Mouse (Mus musculus): ENCODE measurements around the gene Asphd1. TPM values are rescaled to one million over a fixed set of nuclear protein-coding genes. Genes with fewer than 3 reads are reported as not detected.

The Asphd1 gene
- polyA plus RNA-seq (2016; fragmentation: Nextera tagmentation; extraction: Ambion mirVana), result 2.5 and 2.8 TPM in 2 replicates

DNA sequence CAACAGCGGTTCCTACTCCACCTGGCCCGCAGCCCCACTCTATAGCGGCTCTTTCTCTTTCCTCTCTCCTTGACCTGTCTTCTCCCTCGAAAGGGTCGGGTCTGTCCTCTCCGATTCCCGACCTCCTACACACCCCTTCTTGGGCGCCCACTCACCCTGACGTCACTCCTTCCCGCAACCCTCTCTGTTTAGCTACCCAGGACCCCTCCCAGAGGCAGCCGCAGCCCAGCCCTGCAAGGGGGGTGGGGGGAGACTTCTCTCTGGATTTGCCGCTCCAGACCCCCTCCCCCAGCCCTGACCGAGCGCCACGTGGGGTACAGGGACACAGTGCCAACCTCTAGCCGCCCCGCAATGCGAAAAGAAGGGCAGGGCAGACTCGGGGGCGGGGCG, at the start of gene Asphd1:
Asphd1 (minus strand) TSS at position 180 of the 390 bp plus-strand sequence.
- H3K4me3 ChIP-seq, result peak within 1 kb of the TSS; percentile 50
- H3K4me1 ChIP-seq, result peaks cover 25% of the 10 kb centered on the region
- H3K4me2 ChIP-seq (replicated peaks), result peak within 1 kb of the TSS; percentile 98
- ATAC-seq (ENCODE audit: low FRiP score, low read depth), result peak; percentile 73
- H3K27ac ChIP-seq, result peak within 1 kb of the TSS; percentile 74
- under 1% methylated on average over 21 of the region's 21 CpGs for WGBS
- peak within 1 kb of the TSS; percentile 67 for H3K9ac ChIP-seq
- no peaks in the 10 kb centered on the region for H3K9me3 ChIP-seq
- H3K27me3 ChIP-seq (replicated peaks), result peaks cover 17% of the 10 kb centered on the region
- peaks cover 14% of the 10 kb centered on the region for H3K36me3 ChIP-seq

DNA sequence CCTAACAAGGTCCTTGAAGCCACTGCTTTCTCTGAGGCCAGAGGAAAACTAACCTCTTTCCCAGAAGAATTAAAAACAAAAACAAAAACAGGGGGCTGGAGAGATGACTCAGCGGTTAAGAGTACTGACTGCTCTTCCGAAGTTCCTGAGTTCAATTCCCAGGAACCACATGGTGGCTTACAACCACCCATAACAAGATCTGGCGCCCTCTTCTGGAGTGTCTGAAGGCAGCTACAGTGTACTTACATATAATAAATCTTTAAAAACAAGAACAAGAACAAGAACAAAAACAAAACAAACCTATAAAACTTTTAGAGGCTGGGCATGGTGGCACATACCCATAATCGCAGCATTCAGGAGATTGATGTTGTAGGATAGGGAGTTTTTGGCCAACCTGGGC, 47.1 kb upstream of the Asphd1 start:
- Histone ChIP-seq H3K9ac (no peak overlapping the region), H3K4me1 (no peaks in the 10 kb centered on the region), H3K9me3 (no peaks in the 10 kb centered on the region), H3K27ac (no peak overlapping the region), H3K4me3 (no peak overlapping the region), H3K4me2 (replicated peaks) (no peak overlapping the region), H3K36me3 (no peaks in the 10 kb centered on the region), H3K27me3 (replicated peaks) (no peaks in the 10 kb centered on the region)
- ATAC-seq (ENCODE audit: low FRiP score, low read depth), result no peak
- 87% methylated on average over 4 of the region's 4 CpGs for WGBS

DNA sequence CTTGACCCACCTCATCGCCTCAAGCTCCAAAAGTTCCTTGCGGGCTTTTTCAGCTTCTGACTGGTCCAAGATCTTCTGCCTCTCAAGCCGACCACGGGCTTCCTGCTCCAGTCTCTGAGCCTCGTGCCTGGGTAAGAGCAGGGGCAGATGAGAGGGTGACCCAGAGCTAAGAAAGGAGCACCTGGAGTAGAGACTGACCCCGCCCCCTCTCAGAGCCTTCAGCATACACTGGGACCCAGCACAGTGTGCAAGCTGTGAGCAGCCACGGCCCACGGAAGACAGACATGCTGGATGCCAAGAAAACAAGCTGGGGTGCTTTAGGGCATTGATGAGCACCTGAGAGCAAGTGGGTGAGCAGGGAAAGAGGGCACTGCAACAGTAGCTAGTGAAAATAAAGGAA, 39.4 kb upstream of the Asphd1 start:
- WGBS, result 73% methylated on average over 8 of the region's 8 CpGs
- no peak overlapping the region for H3K27ac ChIP-seq
- no peaks in the 10 kb centered on the region for H3K4me1 ChIP-seq
- ATAC-seq (ENCODE audit: low FRiP score, low read depth), result no peak
- H3K9ac ChIP-seq, result no peak overlapping the region
- H3K4me3 ChIP-seq, result no peak overlapping the region
- no peak overlapping the region for H3K4me2 ChIP-seq (replicated peaks)
- H3K27me3 ChIP-seq (replicated peaks), result no peaks in the 10 kb centered on the region
- no peaks in the 10 kb centered on the region for H3K9me3 ChIP-seq
- no peaks in the 10 kb centered on the region for H3K36me3 ChIP-seq

DNA sequence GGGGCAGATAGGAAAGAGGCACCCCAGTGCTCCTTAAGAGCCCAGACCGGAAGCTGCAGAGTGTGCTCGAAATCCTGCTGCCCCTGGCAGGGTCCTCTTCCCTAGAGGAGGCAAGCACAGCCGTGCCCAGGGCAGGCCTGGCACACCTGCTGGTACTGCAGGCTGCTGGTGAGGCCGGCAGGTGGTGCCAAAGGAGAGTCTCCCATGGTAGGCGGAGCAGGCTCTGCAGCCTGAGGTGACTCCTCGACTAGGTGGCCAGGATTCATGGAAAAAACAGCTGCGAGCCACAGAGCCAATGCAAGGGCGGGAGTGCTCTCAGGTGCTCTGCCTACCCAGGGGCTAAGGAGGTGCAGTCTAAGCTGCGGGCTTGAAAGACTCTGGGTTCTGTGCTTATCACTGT, 36.9 kb upstream of the Asphd1 start:
- Histone ChIP-seq H3K27ac (no peak overlapping the region), H3K9me3 (no peaks in the 10 kb centered on the region), H3K36me3 (peaks cover 4% of the 10 kb centered on the region; the same call in 1 of the 2 replicates), H3K4me1 (no peaks in the 10 kb centered on the region), H3K27me3 (replicated peaks) (no peaks in the 10 kb centered on the region), H3K4me3 (no peak overlapping the region), H3K4me2 (replicated peaks) (no peak overlapping the region), H3K9ac (no peak overlapping the region)
- WGBS, result 56% methylated on average over 9 of the region's 9 CpGs
- no peak for ATAC-seq (ENCODE audit: low FRiP score, low read depth)

DNA sequence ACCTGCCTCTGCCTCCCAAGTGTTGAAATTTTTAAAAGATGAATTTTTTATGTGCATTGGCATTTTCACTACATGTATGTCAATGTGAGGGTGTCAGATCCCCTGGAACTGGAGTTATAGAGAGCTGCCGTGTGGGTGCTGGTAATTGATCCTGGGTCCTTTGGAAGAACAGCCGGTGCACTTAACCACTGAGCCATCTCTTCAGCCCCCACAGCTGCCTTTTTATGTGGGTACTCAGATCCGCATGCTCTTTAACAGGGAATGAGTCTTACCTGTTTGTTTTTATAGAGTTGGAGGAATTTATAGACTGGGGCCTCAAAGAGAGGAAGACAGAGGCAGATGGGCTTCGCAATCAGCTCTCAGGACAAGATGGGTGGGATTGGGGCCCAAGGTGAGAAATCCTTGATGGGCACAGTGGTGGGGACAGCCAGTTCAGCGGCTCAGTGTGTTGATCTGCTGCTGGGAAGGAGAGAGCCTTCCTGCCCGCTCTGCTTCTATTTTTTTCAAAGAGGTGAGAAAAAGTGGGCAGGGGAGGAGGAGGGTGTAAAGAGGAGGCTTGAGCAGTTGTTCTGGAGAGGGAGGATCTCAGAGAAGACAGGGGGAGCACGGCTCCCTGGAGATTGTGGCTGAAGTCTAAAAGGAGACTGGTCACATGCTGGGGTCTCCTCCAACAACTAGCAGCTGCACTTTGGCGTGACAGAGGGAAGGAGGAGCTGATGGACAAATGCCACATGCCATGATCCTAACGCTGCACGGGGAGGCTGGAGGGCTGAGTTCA, 35.5 kb upstream of the Asphd1 start:
- Histone ChIP-seq H3K4me3 (no peak overlapping the region), H3K9me3 (no peaks in the 10 kb centered on the region), H3K36me3 (peaks cover 14% of the 10 kb centered on the region), H3K4me2 (replicated peaks) (no peak overlapping the region), H3K4me1 (no peaks in the 10 kb centered on the region), H3K9ac (no peak overlapping the region), H3K27ac (no peak overlapping the region), H3K27me3 (replicated peaks) (no peaks in the 10 kb centered on the region)
- no peak for ATAC-seq (ENCODE audit: low FRiP score, low read depth)
- 53% methylated on average over 10 of the region's 10 CpGs for WGBS

DNA sequence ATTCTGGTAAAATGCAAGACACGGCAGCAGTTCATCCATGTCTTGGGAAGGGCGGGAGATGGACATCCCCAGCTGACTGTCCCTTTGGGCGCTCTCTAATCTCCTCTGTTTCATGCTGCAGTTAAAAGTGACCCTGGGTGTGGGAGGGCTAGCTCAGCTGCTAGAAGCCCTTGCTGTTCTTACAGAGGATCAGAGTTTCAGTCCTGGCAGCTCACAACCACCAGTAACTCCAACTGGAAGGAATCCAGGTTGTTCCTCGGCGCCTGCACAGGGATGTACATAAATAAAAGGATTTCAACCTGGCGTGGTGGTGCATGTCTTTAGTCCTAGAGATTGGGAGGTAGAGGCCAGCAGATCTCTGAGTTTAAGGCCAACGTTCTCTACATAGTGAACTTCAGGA, 33.7 kb upstream of the Asphd1 start:
- WGBS, result 84% methylated on average over 7 of the region's 7 CpGs

DNA sequence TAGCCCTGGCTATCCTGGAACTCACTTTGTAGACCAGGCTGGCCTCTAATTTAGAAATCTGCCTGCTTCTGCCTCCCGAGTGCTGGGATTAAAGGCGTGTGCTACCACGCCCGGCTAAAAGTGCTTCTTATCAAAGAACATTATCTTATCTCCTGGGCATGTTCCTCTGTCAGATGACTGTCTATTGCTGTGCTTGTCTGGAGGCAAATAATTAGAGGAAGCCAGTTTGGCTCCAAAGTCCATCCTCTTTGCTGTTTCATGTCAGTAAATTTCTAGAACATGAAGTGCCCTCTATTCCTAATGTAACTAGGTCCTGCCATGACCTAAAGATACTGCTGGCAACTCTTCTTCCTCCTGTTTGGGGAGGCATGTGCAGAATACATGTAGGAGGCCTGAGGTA, 32.7 kb upstream of the Asphd1 start:
- no peaks in the 10 kb centered on the region for H3K27me3 ChIP-seq (replicated peaks)
- H3K4me3 ChIP-seq, result no peak overlapping the region
- no peak overlapping the region for H3K9ac ChIP-seq
- peaks cover 31% of the 10 kb centered on the region for H3K36me3 ChIP-seq
- ATAC-seq (ENCODE audit: low FRiP score, low read depth), result no peak
- H3K4me2 ChIP-seq (replicated peaks), result no peak overlapping the region
- WGBS, result 92% methylated on average over 4 of the region's 4 CpGs
- H3K4me1 ChIP-seq, result peaks cover 4% of the 10 kb centered on the region
- H3K27ac ChIP-seq, result no peak overlapping the region
- no peaks in the 10 kb centered on the region for H3K9me3 ChIP-seq

More for the DNA sequence above, 33.7 kb upstream of the Asphd1 start:
- Histone ChIP-seq H3K9me3 (no peaks in the 10 kb centered on the region), H3K27ac (no peak overlapping the region), H3K4me1 (no peaks in the 10 kb centered on the region), H3K36me3 (peaks cover 31% of the 10 kb centered on the region), H3K9ac (no peak overlapping the region), H3K4me3 (no peak overlapping the region), H3K4me2 (replicated peaks) (no peak overlapping the region), H3K27me3 (replicated peaks) (no peaks in the 10 kb centered on the region)
- ATAC-seq (ENCODE audit: low FRiP score, low read depth), result no peak

DNA sequence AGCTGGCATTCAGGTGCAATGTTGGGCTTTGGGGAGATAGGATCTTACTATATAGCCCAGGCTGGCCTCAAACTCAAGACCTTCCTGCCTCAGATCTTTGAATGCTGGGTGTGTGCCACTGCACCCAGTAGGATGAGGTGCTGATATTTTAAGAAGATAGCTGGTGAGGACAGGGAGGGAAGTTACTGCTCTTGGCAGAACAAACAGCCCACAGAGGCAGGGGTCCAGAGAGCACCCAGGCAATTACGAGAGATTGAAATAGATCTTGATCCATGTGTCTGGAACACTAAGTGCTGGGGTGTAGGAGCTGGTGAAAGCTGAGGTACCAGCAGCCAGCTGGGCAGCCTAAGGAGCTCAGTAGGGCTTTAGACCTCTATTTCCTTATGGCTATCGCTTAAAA, 32.2 kb upstream of the Asphd1 start:
- Histone ChIP-seq H3K27ac (no peak overlapping the region), H3K9me3 (no peaks in the 10 kb centered on the region), H3K4me1 (peaks cover 8% of the 10 kb centered on the region), H3K27me3 (replicated peaks) (no peaks in the 10 kb centered on the region), H3K4me3 (no peak overlapping the region), H3K4me2 (replicated peaks) (no peak overlapping the region), H3K9ac (no peak overlapping the region), H3K36me3 (peaks cover 31% of the 10 kb centered on the region)
- ATAC-seq (ENCODE audit: low FRiP score, low read depth), result no peak
- 92% methylated on average over 2 of the region's 2 CpGs for WGBS

DNA sequence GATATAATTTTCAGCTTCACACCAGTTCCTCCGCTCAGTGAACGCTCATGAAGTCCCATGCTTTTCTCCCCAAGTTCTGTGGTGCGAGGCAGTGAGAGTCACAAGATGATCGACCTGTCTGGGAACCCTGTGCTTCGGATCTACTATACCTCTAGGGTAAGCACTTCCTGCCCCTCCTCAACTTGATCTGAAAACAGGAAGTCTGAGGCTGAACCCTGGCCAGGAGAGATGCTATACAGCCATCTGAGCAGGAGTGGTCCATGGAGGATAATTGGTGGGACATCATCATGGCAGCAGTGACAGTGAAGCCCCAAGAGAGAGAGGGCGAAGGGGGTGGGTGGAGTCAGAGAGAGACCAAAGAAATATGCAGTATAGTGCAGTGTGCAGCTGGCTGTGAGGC, 29.5 kb upstream of the Asphd1 start:
- Histone ChIP-seq H3K4me1 (peaks cover 8% of the 10 kb centered on the region), H3K4me2 (replicated peaks) (no peak overlapping the region), H3K27ac (no peak overlapping the region), H3K4me3 (no peak overlapping the region), H3K9ac (no peak overlapping the region), H3K9me3 (no peaks in the 10 kb centered on the region), H3K27me3 (replicated peaks) (no peaks in the 10 kb centered on the region), H3K36me3 (peaks cover 31% of the 10 kb centered on the region)
- no peak for ATAC-seq (ENCODE audit: low FRiP score, low read depth)
- WGBS, result 93% methylated on average over 6 of the region's 6 CpGs

DNA sequence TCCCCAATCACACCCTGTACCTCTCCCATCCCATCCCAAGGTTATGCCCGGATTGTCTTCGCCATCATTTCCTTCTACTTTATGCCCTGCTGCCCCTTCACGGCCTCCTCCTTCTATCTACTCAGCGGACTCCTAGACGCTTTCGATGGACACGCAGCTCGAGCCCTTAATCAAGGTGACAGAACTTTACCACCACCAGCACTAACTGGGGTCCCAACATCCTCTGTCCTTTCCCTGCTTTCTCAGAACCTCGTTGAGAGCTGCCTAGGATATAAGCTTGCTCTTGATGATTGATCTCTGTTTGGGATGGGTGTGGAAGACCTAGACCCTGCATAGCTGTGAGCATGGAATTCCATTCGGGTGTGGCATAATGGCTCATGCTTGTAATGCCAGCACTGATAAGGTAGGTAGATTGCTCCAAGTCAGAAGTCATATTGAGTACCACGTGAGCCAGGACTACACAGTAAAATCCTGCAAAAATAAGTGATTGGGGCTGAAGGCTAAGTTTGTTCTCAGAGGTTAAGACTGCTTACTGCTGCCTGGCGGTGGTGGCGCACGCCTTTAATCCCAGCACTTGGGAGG, 27.6 kb upstream of the Asphd1 start:
- Histone ChIP-seq H3K9me3 (no peaks in the 10 kb centered on the region), H3K27me3 (replicated peaks) (no peaks in the 10 kb centered on the region), H3K4me3 (peak overlapping the region; percentile 100), H3K4me2 (replicated peaks) (peak overlapping the region; percentile 86), H3K4me1 (peaks cover 8% of the 10 kb centered on the region), H3K36me3 (peaks cover 31% of the 10 kb centered on the region), H3K27ac (no peak overlapping the region), H3K9ac (peak overlapping the region; percentile 98)
- ATAC-seq (ENCODE audit: low FRiP score, low read depth), result no peak
- 28% methylated on average over 14 of the region's 14 CpGs for WGBS

DNA sequence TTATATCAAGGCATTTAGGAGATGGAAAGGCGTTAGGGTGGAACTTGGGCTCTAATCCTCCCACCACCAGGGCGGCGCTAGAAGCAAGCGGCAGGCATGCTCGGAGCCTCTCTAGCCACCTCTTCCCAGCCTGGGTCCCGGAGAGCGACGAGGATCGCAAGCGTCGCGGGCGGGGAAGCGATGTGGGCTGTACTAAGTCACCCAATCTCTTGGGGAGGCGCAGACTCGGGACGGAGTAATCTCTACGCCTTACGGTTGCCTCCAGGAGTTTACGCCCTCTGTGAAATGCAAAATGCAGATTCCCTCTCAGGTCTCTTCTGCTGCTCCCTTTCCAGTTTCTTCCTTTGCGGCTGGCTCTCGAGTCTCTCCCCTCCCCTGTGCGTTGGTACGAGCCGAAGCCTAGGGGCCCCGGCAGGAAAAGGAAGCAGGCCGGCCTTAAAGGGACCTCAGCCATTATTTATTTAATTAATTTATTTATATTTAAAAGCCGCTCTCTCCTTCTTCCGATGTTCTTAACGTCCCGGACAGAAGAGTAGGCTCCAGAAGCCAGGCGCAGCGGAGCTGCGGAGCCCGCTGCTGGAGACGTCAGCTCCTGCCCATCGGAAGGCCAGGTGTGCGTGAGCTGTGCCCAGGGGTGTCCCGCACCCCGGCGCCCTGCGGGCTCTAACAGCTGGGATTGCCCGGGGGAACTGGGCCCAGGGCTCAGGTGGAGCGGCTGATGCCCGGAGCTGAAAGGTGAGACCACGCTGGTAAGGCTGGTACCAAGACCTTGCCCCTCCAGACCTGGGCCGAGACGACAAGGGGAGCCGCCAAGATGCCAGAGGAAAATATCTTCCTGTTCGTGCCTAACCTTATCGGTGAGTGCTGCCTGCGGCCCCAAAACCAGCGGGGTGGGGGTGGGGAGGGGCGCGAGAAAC, 26.8 kb upstream of the Asphd1 start, which contains the start of gene Cdiptos:
Cdiptos (minus strand) TSS at position 149 of the 917 bp plus-strand sequence.
- Histone ChIP-seq H3K4me1 (peaks cover 8% of the 10 kb centered on the region), H3K27me3 (replicated peaks) (no peaks in the 10 kb centered on the region), H3K4me3 (peak within 1 kb of the TSS; percentile 100), H3K27ac (peak within 1 kb of the TSS; percentile 79), H3K36me3 (peaks cover 27% of the 10 kb centered on the region), H3K9me3 (no peaks in the 10 kb centered on the region), H3K9ac (peak within 1 kb of the TSS; percentile 98), H3K4me2 (replicated peaks) (peak within 1 kb of the TSS; percentile 86)
- ATAC-seq (ENCODE audit: low FRiP score, low read depth), result peak; percentile 94
- WGBS, result under 1% methylated on average over 55 of the region's 55 CpGs

DNA sequence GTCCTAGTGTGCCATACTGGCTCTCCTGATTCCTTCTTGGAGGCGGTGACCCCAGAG, 26.3 kb upstream of the Asphd1 start, which contains the start of gene Cdipt:
Cdipt (plus strand) TSS at position 22 of the 57 bp plus-strand sequence.
- peaks cover 30% of the 10 kb centered on the region for H3K36me3 ChIP-seq
- no peaks in the 10 kb centered on the region for H3K9me3 ChIP-seq
- no peaks in the 10 kb centered on the region for H3K27me3 ChIP-seq (replicated peaks)
- no peak for ATAC-seq (ENCODE audit: low FRiP score, low read depth)
- H3K4me3 ChIP-seq, result peak within 1 kb of the TSS; percentile 100
- peak within 1 kb of the TSS; percentile 79 for H3K27ac ChIP-seq
- H3K4me2 ChIP-seq (replicated peaks), result peak within 1 kb of the TSS; percentile 86
- 0% methylated on average over 1 of the region's 1 CpGs for WGBS
- peaks cover 8% of the 10 kb centered on the region for H3K4me1 ChIP-seq
- H3K9ac ChIP-seq, result peak within 1 kb of the TSS; percentile 98
